8 mouse cellular contexts compared by ENCODE assay signal in genomic region chr17:70850996-70851991, GRCm38 (mm10). TPM values are rescaled to one million over a fixed set of nuclear protein-coding genes. Genes with fewer than 3 reads are reported as not detected.
DNase-seq lines count a peak whose midpoint lies in the region; ATAC-seq and TF ChIP-seq lines count a peak whose summit lies in the region.

No protein-coding gene starts in this region.

- H3K9me3 ChIP-seq in heart, embryonic 10.5 days, result no peaks in the 10 kb centered on the region
- H3K9me3 ChIP-seq in lung, postnatal 0 days (ENCODE audit: low read length), result no peaks in the 10 kb centered on the region

- peaks cover 9% of the 10 kb centered on the region for H3K4me1 ChIP-seq in heart, embryonic 10.5 days
- H3K4me1 ChIP-seq in lung, postnatal 0 days (ENCODE audit: insufficient read depth, low read depth, low read length), result no peaks in the 10 kb centered on the region; the same call in 1 of the 2 replicates
- H3K4me1 ChIP-seq in olfactory bulb, adult 2 months (ENCODE audit: control insufficient read depth, insufficient read depth, low read length), result peaks cover 29% of the 10 kb centered on the region

- ATAC-seq in lung, postnatal 0 days, result peak; percentile 63

- no peaks in the 10 kb centered on the region for H3K27me3 ChIP-seq in heart, embryonic 10.5 days (ENCODE audit: insufficient read depth, poor library complexity, severe bottlenecking)
- no peaks in the 10 kb centered on the region for H3K27me3 ChIP-seq in lung, postnatal 0 days (replicated peaks; ENCODE audit: insufficient read depth, low read length)

- no peak for TF ChIP-seq CTCF in lung, postnatal 0 days (IDR thresholded peaks at IDR 0.05)
- TF ChIP-seq CTCF in olfactory bulb, adult 2 months (IDR thresholded peaks at IDR 0.05; ENCODE audit: insufficient read depth, low read depth, low read length), result no peak

- H3K27ac ChIP-seq in heart, embryonic 10.5 days, result peak overlapping the region; percentile 93
- H3K27ac ChIP-seq in lung, postnatal 0 days (ENCODE audit: low read length), result peak overlapping the region; percentile 98
- H3K27ac ChIP-seq in olfactory bulb, adult 2 months (ENCODE audit: insufficient read depth, low read depth, low read length), result no peak overlapping the region; the same call in 1 of the 2 replicates

- no peak for TF ChIP-seq POLR2A in olfactory bulb, adult 2 months (IDR thresholded peaks at IDR 0.05; ENCODE audit: insufficient read depth, low read depth, low read length)

- peak overlapping the region; percentile 82 for H3K4me3 ChIP-seq in heart, embryonic 10.5 days
- H3K4me3 ChIP-seq in lung, postnatal 0 days (ENCODE audit: low read depth, low read length), result peak overlapping the region; percentile 62
- peak overlapping the region; percentile 52 for H3K4me3 ChIP-seq in olfactory bulb, adult 2 months (ENCODE audit: insufficient read depth, low read depth, low read length)

- peak; percentile 32; the same call in 1 of the 2 replicates for TF ChIP-seq EP300 in lung, postnatal 0 days (IDR thresholded peaks at IDR 0.05)

- peaks cover under 1% of the 10 kb centered on the region; the same call in 1 of the 2 replicates for H3K36me3 ChIP-seq in heart, embryonic 10.5 days
- no peaks in the 10 kb centered on the region for H3K36me3 ChIP-seq in lung, postnatal 0 days (ENCODE audit: insufficient read depth, low read length)

- DNase-seq in B cell, adult 2 months, result peak; percentile 86 to 89
- peak; percentile 88 for DNase-seq in ZHBTc4 (ENCODE audit: low read depth, low spot score)
- peak; percentile 88 for DNase-seq in embryo, embryonic 9.5 days (ENCODE audit: extremely low spot score)
- peak; percentile 89 for DNase-seq in heart, embryonic 10.5 days (ENCODE audit: low spot score)
- DNase-seq in kidney, adult 9 months, result peak; percentile 89
- peak; percentile 94 for DNase-seq in lung, postnatal 0 days (ENCODE audit: low spot score)
- DNase-seq in urinary bladder, adult 18-20 months (ENCODE audit: low spot score in 2 of 2), result peak; percentile 75 to 82

- H3K9ac ChIP-seq in lung, postnatal 0 days (replicated peaks; ENCODE audit: low read depth), result peak overlapping the region; percentile 89

- peak overlapping the region; percentile 94 for H3K4me2 ChIP-seq in lung, postnatal 0 days (replicated peaks; ENCODE audit: low read depth, low read length)

- 1% methylated on average over 54 of the region's 54 CpGs for WGBS in heart, embryonic 10.5 days
- under 1% methylated on average over 43 of the region's 54 CpGs for WGBS in lung, postnatal 0 days
- WGBS in olfactory bulb, adult 2 months, result under 1% methylated on average over 51 of the region's 54 CpGs

RNA-seq across cellular contexts. Expression of gene Tgif1, which starts 2.1 kb away (rescaled TPM):
- polyA plus RNA-seq in heart, embryonic 10.5 days (2016; fragmentation: Nextera tagmentation; extraction: Ambion mirVana), result 31.5 and 58.1 TPM in 2 replicates
- polyA plus RNA-seq in lung, postnatal 0 days (2015; fragmentation: Nextera tagmentation; extraction: Ambion mirVana), result 45.2 and 46.8 TPM in 2 replicates
- not detected in 2 replicates for polyA plus RNA-seq in olfactory bulb, adult 2 months (2012; ENCODE audit: insufficient read depth, insufficient read length, low replicate concordance, missing spikeins)

Comparison
In these comparisons a context has a peak if more than half of its experiments do, and no peak if none do; other contexts are left out.
1. RNA of gene Tgif1, which starts 2.1 kb away (polyA plus RNA-seq): 31.5 to 58.1 TPM in heart, embryonic 10.5 days and 45.2 to 46.8 TPM in lung, postnatal 0 days; not detected in olfactory bulb, adult 2 months; every median in the first group is over 10 times any median in the second.
2. Peak in every context shown above with its lines, with median percentiles within 50 percentile points of each other: DNase-seq and H3K4me3 ChIP-seq.